Mouse (Mus musculus): ENCODE results near the gene Hnrnpa3. TPM values are rescaled to one million over a fixed set of nuclear protein-coding genes. Genes with fewer than 3 reads are reported as not detected.

Hnrnpa3 gene
- total RNA-seq (2023) = 100 to 1,000 TPM; 463 to 488 TPM

GRCm38 (mm10) chr2:75658727-75659628 is at the start of gene Hnrnpa3:
TSS of gene Hnrnpa3 (plus strand) at chr2:75659261.

GRCm38 (mm10) chr2:75704234-75705161 is 45.4 kb downstream of the Hnrnpa3 start, which contains the start of gene Nfe2l2:
TSS of gene Nfe2l2 (minus strand) at chr2:75704641.

Other genes starting within 250 kb of the Hnrnpa3 start
- 100 to 1,000 TPM; 266 to 284 TPM for gene Nfe2l2, start 45.4 kb downstream of the Hnrnpa3 start, total RNA-seq (2023)
- gene Agps, start 172.9 kb downstream of the Hnrnpa3 start, total RNA-seq (2023) = 10 to 100 TPM; 68.2 to 70.4 TPM

Data from monocyte, adult 59 days (primary cell).